Mouse (Mus musculus): ENCODE results near the gene Il1rl2. TPM values are rescaled to one million over a fixed set of nuclear protein-coding genes. Genes with fewer than 3 reads are reported as not detected.

Gene Il1rl2
- polyA plus RNA-seq, 1 experiment: 7.2 TPM

DNA sequence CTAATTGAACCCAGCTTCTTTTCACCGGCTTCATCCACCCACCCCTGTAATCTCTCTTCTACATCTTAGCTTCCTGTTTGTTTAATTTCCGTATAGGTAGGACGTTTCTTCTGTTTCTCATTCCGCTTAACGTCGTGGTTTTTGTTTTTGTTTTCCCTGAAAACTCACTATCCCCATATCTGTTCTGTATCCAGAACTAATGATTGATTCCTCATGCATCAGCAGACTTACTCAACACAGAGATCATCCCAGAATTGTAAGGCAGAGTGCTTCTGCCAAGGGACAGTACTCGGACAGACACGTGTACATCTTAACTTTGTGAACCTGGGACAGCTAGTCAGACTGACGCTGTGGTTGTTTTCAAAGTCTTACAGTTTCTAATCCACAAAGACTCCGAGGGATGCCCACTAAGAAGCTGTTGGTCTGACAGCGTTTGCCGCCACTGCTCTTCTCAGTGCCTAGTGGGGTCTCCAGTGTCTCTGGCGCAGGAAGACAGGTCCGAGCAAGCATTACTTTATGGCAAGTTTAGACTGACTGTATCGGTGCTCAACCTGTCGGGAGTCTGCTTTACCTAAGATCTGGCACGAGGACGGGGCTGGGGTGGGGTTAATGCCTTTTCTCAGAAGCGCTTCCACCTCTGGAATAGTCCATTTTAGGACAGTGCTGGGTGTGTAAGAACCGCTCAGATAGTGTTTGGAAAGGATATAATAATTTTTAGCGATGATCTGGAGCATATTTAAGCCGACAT lies 719 bp downstream of the Il1rl2 start:
- DNase-seq (ENCODE audit: low spot score): no peak

DNA sequence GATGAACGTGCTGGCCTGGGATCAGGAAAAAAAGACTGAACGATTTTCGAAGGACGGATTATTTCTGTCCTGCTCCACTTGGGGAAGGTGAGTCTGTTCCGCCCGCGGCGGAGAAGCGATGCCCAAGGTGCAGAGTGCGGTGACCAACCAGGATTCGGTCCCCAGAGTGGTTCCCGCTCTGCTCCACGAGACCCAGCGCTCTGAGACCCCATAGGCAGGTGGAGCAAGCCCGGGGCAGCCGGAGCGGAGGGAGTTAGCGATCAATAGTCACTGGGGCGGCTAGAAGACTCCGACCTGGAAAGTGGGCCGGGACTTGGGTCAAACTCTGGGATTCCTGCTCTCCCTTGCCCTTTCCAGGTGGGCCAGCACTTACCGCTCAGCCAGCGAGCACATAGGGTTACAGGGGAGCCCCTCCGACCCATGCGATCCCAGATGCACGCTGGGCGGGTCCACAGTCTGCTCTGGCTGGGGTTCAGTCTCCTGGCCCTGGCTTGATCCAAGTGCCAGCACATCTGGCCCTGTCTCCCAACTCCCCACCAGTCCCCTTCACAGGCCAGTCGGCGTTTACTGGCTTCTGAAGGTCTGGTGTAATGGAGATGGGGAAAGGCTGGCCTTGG lies 1.4 kb downstream of the Il1rl2 start:
- DNase-seq (ENCODE audit: low spot score): no peak

DNA sequence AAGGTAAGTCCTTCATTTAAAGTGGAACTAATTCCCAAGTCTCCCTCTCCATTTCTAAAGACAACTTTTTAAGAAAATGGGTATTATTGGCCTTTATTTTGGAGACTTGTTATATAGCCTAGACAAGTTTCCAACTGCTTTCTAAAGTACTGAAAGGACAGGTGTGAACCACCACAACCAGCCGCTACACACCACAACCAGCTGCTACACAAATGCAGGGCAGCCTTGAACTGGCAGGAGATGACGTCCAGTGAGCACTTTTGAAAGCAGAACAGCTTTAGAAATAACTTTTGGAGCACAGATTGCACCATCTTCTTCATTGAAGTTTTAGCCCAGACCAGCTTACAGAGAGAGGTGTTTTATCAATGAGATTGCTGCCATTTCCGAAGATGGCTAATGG lies 3.2 kb downstream of the Il1rl2 start:
- no peak for DNase-seq (ENCODE audit: low spot score)

DNA sequence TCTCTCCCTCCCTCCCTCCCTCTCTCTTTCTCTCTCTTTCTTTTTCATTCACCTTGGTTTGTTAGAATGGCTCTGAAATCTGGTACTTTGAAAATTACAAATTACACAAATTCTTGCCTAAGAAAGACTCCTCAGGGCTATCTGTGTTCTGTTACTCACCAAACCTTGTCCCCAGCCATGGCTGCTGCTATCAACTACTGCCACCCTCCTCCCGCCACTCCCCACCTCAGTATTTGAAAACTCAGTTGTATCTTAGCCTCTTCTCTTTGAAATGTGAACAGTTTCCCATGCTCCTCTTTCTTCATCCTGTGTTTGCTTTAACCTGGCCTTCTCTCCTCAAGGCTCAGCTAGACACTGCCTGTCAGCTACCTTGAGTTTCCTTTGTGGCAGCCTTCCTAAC lies 5.1 kb downstream of the Il1rl2 start:
- DNase-seq (ENCODE audit: low spot score): no peak

DNA sequence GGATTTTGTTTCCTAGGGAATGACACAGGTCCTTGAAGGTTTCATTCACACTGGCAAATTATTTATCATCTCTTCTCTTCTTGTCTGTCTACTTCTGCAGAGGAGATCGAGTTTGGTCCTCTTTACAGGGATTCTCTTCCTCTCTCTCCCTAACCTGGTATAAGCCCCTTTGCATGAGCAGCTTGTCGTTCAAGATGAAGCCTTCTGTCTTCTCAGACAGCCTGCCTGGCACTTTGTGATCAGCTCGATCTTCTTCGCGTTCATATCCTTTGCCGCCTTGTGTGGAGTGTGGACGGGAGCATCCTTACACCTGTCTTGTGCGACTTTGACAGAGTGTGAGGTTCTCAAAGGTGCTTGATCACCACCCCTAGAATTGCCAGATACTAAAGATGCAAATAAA lies 5.8 kb downstream of the Il1rl2 start:
- DNase-seq (ENCODE audit: low spot score): no peak

DNA sequence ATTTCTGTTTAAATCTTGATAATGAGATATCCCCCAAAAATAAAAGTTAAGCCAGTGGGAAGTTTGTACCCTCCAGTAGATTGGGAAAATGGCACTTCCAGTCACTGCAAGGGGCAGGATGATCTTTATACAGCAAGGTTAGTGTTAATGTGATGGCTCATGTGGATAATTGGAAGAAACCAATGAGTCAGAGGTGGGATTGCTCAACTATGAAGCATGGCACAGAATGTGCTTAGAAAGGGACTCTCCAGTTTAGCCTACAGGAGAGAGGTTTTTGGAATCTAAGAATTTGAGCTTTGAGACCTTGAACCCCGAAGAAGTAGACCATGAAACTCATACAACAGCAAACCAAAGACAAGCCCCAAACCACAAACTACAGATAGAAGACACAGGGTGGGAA lies 14.9 kb downstream of the Il1rl2 start:
- no peak for DNase-seq (ENCODE audit: low spot score)

DNA sequence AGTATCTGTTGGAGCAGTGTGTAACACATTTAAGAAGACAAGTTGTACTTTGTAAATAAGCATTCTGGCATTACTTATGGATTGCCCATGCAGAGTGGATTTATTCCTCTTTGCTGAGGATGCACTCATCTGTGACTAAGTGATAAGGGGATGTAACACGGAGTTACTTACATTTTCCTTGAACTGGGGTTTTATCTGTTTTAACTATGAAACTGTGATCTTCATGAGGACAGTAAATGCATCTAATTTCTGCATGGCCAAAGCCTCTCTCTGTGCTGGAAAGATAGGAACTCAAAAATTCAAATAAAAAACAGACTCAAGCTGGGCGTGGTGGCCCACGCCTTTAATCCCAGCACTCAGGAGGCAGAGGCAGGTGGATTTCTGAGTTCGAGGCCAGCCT lies 15.7 kb downstream of the Il1rl2 start:
- no peak for DNase-seq (ENCODE audit: low spot score)

DNA sequence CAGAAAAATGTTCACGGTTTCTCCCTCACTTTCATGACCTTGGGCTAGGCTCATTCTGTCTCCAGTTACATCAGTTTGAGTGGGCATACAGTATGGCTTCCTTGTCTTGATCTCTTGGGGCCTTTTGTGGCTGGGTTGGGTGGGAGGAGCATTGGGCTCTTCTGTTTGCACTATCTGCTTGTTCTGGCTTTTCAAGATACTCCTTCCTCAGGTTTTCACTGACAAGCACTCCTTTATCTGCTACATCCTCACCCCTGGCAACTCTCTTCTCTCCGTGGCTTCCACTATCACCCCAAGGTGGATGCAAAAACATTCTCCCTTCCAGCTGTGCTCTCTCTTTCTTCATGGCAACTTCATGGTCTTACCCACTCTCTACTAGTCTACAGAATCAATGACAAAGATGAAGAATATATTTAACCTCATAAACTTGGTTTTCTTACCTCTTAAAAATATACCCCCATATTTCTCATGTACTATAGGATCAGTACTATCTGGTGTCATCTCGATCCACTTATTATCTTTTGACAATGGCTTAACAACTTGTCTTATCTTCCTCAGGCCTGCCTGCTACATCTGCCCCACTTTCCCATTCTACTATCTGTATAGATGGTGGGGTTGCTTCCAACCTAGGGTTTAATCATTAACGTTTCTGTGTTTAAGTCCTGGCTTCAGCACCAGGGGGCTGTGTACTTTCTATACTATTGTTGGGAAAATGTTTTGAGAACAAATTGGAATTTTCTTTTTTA lies 27.9 kb downstream of the Il1rl2 start:
- no peak for DNase-seq (ENCODE audit: low spot score)

DNA sequence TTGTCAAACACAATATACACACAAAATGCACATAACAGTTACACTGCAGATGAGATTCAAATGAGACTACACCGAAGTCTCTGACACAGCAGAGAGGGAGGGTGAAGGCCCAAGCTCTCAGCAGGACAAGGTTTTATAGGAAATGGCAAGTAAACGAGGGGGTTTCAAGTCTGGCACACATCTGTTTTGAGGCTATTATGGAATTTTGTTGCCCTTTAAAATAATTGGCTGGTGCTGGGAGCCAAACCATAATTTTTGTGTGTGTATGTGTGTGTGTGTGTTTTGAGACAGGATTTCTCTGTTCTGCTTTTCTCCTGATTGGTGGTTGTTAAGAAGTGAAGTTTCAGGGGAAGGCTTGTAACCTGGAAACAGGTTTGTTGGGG lies 28.5 kb downstream of the Il1rl2 start:
- DNase-seq (ENCODE audit: low spot score): no peak

DNA sequence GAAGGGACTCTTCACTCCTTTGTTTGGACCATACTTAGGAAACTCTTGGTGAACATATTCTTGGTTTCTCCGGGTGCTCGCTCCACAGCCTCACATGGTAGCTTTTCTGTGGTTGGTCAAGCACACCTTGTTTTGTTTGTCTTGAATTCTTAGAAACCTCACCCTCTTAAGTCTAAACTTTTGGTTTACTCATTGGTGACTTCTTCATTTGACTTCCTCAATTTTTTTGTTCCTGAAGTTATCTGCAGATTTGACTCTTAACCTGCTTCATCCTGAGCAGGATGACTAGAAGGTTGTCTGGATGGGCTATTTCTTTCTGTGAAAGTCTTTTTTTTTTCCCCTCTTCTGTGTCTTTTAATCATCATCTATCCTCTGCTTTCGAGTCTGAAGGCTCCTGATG lies 30.3 kb downstream of the Il1rl2 start:
- DNase-seq (ENCODE audit: low spot score): no peak

DNA sequence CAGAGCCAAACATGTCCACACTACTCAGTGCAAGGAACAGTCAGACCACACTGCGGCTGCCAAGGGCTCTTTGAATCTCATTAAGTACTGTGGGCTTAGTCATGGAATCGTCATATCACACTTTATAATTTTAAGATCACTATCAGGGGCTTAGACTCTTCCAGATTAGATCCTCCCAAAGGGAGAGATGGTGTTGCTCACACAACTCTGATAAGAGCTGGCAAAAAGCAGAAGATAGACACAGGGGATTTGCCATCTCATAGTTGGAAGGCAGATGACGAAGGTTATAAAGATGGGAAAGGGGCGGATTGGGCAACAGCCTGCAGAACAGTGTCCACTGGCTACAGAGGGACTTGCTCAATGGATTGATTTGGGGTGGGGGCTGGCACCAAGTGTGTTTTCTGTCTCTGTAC lies 31.0 kb downstream of the Il1rl2 start:
- DNase-seq (ENCODE audit: low spot score): no peak

DNA sequence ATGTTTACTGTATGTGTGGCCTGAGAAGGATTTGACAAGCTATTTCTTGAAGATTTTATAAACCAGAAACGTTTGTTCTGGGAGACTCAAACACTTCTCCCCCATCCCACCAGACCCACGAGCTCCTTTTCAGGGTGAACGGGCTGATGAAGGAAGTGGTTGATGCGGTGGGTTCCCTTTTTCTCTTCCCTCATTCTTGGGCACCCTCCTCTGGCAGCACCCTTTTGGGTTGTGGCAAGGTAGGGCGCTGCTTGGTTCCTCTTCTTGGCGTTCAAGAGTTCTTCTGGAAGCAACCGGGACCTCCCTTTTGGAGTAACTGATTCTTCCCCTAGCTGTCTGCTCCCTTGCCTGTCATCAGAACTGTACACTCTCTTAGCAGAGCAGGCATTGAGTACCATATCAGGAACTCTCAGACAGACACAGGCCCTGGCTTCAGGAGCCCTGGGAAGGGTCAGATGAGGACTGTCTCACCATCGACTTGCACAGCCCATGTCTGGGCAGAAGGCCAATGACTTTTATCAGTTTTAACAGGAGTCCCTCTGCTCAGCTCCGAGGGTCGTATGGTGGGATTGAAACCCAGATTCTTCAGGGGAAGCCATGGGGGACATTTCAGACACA lies 31.6 kb downstream of the Il1rl2 start:
- no peak for DNase-seq (ENCODE audit: low spot score)

DNA sequence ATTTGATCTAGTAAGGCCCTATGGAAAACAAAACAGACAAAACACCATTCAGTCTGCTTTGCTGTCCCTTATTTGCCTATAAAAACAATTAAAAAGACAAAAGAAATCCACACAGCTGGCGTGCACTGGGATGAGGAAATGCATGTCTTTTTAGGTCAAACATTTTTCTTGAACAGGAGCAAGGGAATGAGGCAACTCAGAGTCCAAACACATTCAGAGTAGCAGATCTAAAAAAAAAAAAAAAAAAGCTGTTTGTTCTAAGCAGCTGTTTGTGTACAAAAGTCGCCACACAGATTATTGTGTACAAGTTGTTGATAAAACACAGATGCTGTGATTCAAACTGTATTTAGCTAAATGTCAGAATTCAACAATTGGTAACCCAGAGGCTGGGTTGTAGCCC lies 33.5 kb downstream of the Il1rl2 start:
- DNase-seq (ENCODE audit: low spot score): no peak

DNA sequence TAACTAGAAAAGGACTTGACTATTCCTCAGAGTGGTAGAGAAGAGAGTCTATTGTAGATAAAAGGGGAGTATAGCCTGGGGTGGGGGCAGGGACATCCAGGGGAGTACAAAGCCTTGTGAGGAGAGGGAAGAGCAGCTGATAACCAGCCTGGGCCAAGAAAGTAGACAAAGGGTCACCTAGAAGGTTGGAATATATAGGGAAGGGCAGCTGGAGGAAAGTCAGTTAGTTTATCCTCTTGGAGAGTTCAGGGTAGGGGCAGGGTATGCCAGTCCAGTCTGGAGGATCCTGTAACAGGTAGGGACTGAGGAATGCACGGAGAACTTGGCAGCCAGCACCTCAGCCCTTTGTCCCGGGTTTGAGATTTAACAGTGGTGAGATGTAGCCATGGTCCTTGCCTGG lies 33.9 kb downstream of the Il1rl2 start:
- DNase-seq (ENCODE audit: low spot score): no peak

DNA sequence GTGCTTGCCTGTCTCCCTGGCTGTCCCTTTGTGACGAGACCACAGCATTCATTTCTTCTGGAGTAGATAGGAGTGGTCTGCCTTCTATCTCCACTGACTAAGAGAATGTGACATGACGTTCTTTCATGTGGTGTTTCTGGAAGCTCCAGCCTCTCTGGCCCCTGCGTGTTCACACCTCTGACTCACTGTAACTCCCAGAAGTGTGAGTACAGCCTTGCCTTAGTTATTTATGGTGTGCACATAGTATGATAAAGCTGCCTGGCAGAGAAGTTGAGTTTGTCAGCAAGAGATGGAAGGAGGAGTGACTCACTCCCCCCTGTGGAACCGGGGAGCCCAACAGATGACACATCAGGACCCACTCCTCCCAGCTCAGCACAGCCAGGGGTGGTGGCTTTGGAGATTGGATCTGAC lies 34.4 kb downstream of the Il1rl2 start:
- no peak for DNase-seq (ENCODE audit: low spot score)

DNA sequence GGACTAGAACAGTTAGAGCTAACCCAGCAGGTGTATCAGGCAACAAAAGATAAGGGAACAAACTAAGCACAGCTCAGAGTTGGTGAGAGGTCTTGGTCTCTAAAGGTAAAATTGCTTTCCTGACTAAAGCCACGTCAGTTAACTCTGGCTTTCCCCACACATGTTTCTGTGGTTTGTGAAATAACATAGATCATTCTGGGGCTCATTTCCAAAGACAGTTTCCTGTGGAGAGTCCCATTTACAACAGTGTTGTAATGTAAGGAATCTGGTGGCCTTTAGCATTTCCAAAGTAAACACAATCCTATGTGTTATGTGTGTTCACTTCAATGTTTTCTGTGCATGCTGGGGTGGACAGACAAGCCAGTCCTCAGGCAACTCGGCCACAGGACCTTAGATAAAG lies 35.3 kb downstream of the Il1rl2 start:
- no peak for DNase-seq (ENCODE audit: low spot score)

DNA sequence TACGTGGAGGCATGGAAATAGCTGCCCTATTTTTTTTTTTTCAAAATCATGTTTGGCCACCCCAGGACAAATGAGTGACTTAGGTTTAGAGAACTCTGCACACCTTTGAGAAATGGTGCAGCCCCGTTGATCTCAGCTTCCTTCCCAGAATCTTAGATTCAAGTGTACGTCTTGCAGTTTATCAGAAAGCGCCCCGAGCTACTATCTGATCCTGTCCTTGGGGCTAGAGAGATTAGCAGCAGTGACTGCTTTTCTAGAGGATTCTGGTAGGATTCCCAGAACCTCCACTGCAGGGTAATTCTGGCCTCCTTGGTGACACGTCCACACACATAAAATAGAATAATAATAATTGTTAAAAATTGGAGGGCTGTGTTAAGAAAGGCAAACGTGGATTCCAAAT lies 36.6 kb downstream of the Il1rl2 start:
- DNase-seq (ENCODE audit: low spot score): no peak

DNA sequence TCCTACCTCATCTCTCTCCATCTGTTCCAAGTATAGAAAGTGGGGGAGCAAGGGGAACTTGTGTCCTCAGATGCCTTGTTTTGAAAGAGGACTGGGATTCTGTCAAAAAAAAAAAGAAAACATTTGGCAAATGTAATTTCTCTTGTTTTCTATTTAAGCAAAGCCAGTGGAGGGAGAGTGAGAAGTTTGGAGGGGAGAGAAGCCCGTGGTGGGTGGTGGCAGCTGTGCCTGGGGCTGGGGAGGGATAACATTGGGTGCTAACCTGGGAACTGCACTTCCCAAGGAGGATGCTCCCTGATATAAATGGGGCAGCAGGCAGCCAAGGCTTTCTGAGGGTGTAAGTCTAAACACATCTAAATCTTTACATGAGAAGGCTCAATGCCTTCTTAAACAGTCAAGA lies 37.2 kb downstream of the Il1rl2 start:
- no peak for DNase-seq (ENCODE audit: low spot score)

DNA sequence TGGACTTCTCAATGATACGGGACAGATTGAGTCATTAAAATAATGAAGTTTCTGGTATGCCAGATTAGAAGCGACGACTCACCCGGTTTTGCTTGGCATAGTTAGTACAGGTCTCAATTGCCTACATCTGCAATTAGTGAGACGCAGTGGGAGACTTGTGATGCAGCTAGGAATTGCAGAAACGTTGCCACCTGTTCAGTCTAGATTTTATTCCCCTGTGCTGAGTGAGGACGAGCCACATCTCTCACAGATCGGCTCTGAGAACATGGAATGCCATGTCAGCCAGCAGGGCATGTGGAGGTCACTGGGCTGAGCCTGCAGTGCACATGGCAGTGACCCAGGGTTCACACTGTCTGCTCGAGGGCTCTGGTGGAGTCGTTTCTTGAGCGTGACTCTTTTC lies 38.4 kb downstream of the Il1rl2 start:
- no peak for DNase-seq (ENCODE audit: low spot score)

DNA sequence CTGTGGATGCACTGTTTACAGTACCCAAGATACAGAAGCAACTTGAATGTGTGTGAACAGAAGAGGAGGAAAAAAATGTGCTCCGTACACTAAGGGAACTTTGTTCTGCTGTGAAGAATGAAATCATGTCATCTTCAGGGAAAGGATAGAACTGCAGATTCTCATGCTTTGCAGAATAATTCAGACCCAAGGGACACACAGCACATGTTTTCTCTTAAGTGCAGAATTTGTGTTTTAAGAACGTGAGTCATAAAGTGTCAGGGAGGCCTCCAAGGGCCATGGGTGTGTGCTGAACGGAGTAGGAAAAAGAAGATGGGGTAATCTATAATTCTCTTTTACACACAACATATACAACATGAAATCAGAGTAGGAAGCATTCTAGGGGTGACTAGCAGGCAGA lies 48.5 kb downstream of the Il1rl2 start:
- no peak for DNase-seq (ENCODE audit: low spot score)

DNA sequence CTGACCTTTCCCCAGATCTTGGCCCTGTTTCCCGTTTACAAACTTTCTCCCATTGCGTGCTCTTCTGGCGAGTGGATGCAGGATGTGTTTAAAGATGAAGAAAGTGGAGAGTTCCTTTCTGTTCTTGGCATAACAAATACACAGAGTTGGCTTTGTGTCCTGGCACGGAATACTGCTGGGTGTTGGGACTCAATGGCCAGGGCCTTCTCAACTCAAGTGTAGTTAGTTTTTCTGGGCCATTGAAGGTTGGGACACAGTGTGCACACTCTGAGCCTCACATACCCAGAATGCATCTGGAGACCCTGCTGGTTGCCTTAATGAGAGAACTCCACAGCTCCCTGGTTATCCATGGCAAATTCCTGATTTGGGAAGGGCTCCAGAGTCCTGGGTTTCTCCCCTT lies 50.7 kb downstream of the Il1rl2 start:
- no peak for DNase-seq (ENCODE audit: low spot score)

DNA sequence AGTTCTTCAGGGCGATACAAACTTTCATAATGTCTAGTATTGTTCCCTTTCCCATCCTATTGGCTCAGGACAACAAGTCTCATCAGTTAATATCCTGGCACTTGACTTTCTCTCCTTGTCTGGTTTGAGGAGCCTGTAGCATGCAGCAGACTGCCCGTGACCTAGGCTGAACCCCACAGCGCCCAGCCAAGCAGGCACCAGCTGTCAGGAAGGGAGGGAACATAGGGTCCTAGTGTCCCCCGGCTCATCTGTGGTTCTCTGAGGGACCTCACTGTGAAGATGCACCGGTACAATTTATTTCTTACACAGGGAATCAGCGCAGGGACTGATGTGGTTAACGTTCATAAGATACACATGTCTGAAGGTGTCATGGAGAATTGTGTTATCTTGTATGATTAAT lies 52.3 kb downstream of the Il1rl2 start:
- DNase-seq (ENCODE audit: low spot score): no peak

DNA sequence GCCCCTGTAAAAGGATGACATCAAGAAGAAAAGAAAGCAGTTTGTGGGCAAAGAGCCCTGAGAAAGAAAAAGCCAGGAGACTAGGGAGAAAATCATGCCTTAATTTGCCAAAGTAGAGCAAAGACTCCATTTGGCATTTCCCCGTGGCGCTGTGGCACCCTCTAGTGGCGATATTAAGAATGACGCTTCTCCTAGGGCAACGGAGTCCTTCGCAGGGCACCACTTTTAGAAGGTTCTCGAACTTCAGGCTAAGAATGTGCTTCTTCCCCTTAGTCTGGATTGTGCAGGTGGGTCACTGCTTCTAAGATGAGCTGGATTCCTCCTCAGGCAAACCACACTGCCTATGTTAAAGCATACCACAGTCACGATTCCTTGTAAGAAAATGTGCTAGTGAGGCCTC lies 54.4 kb downstream of the Il1rl2 start:
- DNase-seq (ENCODE audit: low spot score): peak; percentile 44

Data from urinary bladder, adult 2 months (tissue).